ENCODE assay signal across 9 mouse cellular contexts in genomic region chr10:61380186-61380585, GRCm38 (mm10). TPM values are rescaled to one million over a fixed set of nuclear protein-coding genes. Genes with fewer than 3 reads are reported as not detected.
DNase-seq lines count a peak whose midpoint lies in the region; ATAC-seq and TF ChIP-seq lines count a peak whose summit lies in the region.
"Had no signal": no experiment of that assay in that cellular context is flagged by ENCODE, and none has a peak within 500 bp of the region (broad histone marks: within the 10 kb centered on the region; RNA-seq: fewer than 3 reads in every experiment).

No protein-coding gene starts in this region.

- H3K9me3 ChIP-seq in midbrain, embryonic 12.5 days, result no peaks in the 10 kb centered on the region

- WGBS in midbrain, embryonic 12.5 days, result 6% methylated on average over 9 of the region's 9 CpGs

- H3K36me3 ChIP-seq in testis, adult 2 months (ENCODE audit: control insufficient read depth, insufficient read depth, low read length), result no peaks in the 10 kb centered on the region
- H3K36me3 ChIP-seq in midbrain, embryonic 12.5 days, result no peaks in the 10 kb centered on the region

- H3K4me1 ChIP-seq in testis, adult 2 months (ENCODE audit: control insufficient read depth, insufficient read depth, low read length), result peaks cover 15% of the 10 kb centered on the region
- H3K4me1 ChIP-seq in midbrain, embryonic 12.5 days, result peaks cover 31% of the 10 kb centered on the region

- DNase-seq in testis, postnatal 14 days (ENCODE audit: low spot score), result no peak
- DNase-seq in heart, adult 9 months (ENCODE audit: low spot score in 2 of 2), result peak; percentile 77 to 78
- peak; percentile 75 for DNase-seq in kidney, postnatal 10 days
- DNase-seq in layer of hippocampus, adult 9-10 months (ENCODE audit: low spot score), result no peak
- DNase-seq in left cerebral cortex, adult 11 months (ENCODE audit: low spot score), result no peak

- TF ChIP-seq CTCF in testis, adult 2 months (IDR thresholded peaks at IDR 0.05; ENCODE audit: control insufficient read depth, insufficient read depth, insufficient replicate concordance, low read depth, low read length), result no peak

- ATAC-seq in midbrain, embryonic 12.5 days (ENCODE audit: low FRiP score, low read depth), result no peak
- ATAC-seq in megakaryocyte, adult 5-6 weeks (ENCODE audit: poor library complexity, severe bottlenecking), result no peak

- H3K27me3 ChIP-seq in testis, adult 2 months (ENCODE audit: control insufficient read depth, insufficient read depth, low read length), result no peaks in the 10 kb centered on the region
- H3K27me3 ChIP-seq in midbrain, embryonic 12.5 days, result peaks cover 37% of the 10 kb centered on the region

- no peak overlapping the region for H3K9ac ChIP-seq in midbrain, embryonic 12.5 days (replicated peaks)
- H3K9ac ChIP-seq: liver, embryonic 14.5 days had no signal

- TF ChIP-seq POLR2A in testis, adult 2 months (IDR thresholded peaks at IDR 0.05; ENCODE audit: control insufficient read depth, low read depth, low read length), result 0 out of 2 replicates have a peak, but pooled peaks have one; percentile 20

- H3K4me2 ChIP-seq in midbrain, embryonic 12.5 days (replicated peaks), result 0 out of 2 replicates have a peak overlapping the region, but pooled peaks have one; percentile 0

- no peak overlapping the region for H3K27ac ChIP-seq in testis, adult 2 months (ENCODE audit: control insufficient read depth, insufficient read depth, low read depth, low read length)
- no peak overlapping the region; the same call in 1 of the 2 replicates for H3K27ac ChIP-seq in midbrain, embryonic 12.5 days (replicated peaks)
- H3K27ac ChIP-seq: liver, embryonic 14.5 days had no signal

- no peak overlapping the region for H3K4me3 ChIP-seq in testis, adult 2 months (ENCODE audit: control insufficient read depth, low read depth, low read length)
- H3K4me3 ChIP-seq in midbrain, embryonic 12.5 days, result no peak overlapping the region

RNA-seq across cellular contexts. Expression of gene Pald1, which starts 3.1 kb away (rescaled TPM):
- polyA plus RNA-seq in testis, adult 2 months (2012; rRNA removed), result 6.7 and 7.5 TPM in 2 replicates
- polyA plus RNA-seq in midbrain, embryonic 12.5 days (2016; fragmentation: Nextera tagmentation; extraction: Ambion mirVana), result 24.7 and 25.3 TPM in 2 replicates
- total RNA-seq in megakaryocyte, adult 5-6 weeks (2015), result 0.16 TPM in 1 of 2 replicates, not detected in the other
- total RNA-seq in megakaryocyte, adult 5-6 weeks (2017), result 0.77 and 2.1 TPM in 2 replicates

RNA-seq across cellular contexts. Expression of gene Nodal, which starts 37.6 kb away (rescaled TPM):
- polyA plus RNA-seq in testis, adult 2 months (2012; rRNA removed), result 0.06 TPM in 1 of 2 replicates, not detected in the other
- polyA plus RNA-seq in midbrain, embryonic 12.5 days (2016; fragmentation: Nextera tagmentation; extraction: Ambion mirVana), result not detected in 2 replicates
- total RNA-seq in megakaryocyte, adult 5-6 weeks (2015), result not detected in 2 replicates
- total RNA-seq in megakaryocyte, adult 5-6 weeks (2017), result not detected in 2 replicates

Comparison
In these comparisons a context has a peak if more than half of its experiments do, and no peak if none do; other contexts are left out.
1. DNase-seq: peak in heart, adult 9 months (2 of 2) and kidney, postnatal 10 days (single experiment); none in testis, postnatal 14 days (single experiment), layer of hippocampus, adult 9-10 months (single experiment) and left cerebral cortex, adult 11 months (single experiment).